Mouse (Mus musculus) kidney, adult 2 months (tissue): ENCODE measurements at regions not wholly inside any gene's neighbourhood (a gene's known extent, or its start where the extent isn't known, plus 50 kb on each side); places are given as distances from the start of the nearest gene placed in this dataset.

Experiments
- DNase-seq: peaks from one replicate; pipeline ENCODE4 v3.0.0; 2021
- H3K27ac ChIP-seq: fragments of 200-500 bp; 2 replicates; pipeline ENCODE4 v1.5.1; 2012; ENCODE audit warnings: low read depth, low read length, control low read depth, inconsistent platforms; ENCODE audit not compliant: insufficient read depth
- H3K27me3 ChIP-seq: fragments of 200-500 bp; replicated peaks from 2 replicates; pipeline ENCODE4 v1.6.1; 2012; ENCODE audit warnings: mild to moderate bottlenecking, moderate library complexity, low read length, inconsistent platforms; ENCODE audit not compliant: control insufficient read depth, insufficient read depth
- H3K36me3 ChIP-seq: fragments of 200-500 bp; 2 replicates; pipeline ENCODE4 v1.6.1; 2012; ENCODE audit warnings: mild to moderate bottlenecking, moderate library complexity, low read length, inconsistent platforms; ENCODE audit not compliant: control insufficient read depth, insufficient read depth
- H3K4me1 ChIP-seq: fragments of 200-500 bp; 2 replicates; pipeline ENCODE4 v1.6.1; 2011; ENCODE audit warnings: low read length; ENCODE audit not compliant: control insufficient read depth, insufficient read depth
- H3K4me3 ChIP-seq: fragments of 200-500 bp; 2 replicates; pipeline ENCODE4 v1.5.1; 2011; ENCODE audit warnings: mild to moderate bottlenecking, low read depth, low read length, control low read depth; ENCODE audit not compliant: insufficient read depth
- CTCF ChIP-seq: fragments of 200-500 bp; conservative IDR thresholded peaks from 2 replicates; pipeline ENCODE4 v1.5.1; 2011; ENCODE audit warnings: low read depth, mild to moderate bottlenecking, control low read depth, low read length, moderate library complexity, mixed read lengths; ENCODE audit not compliant: insufficient read depth, insufficient read length
- POLR2A ChIP-seq: fragments of 200-500 bp; IDR thresholded peaks from one replicate; pipeline ENCODE4 v1.6.1; 2011; ENCODE audit warnings: low read depth, low read length, control low read depth
- WGBS: fragments of 180-500 bp; shearing (Covaris S2); methylation state at CpG from one replicate; pipeline ENCODE4 v1.1.7; 2018; 5-methylcytosine and 5-hydroxymethylcytosine counted together

GRCm38 (mm10) chr1:44388091-44388490 is 163.2 kb upstream of the Gulp1 start:
- WGBS, result 77% methylated on average over 3 of the region's 3 CpGs
- TF ChIP-seq CTCF, result no peak
- TF ChIP-seq POLR2A, result no peak
- no peak for DNase-seq
- H3K4me3 ChIP-seq, result no peak overlapping the region
- no peaks in the 10 kb centered on the region for H3K36me3 ChIP-seq
- H3K4me1 ChIP-seq, result no peaks in the 10 kb centered on the region
- no peak overlapping the region for H3K27ac ChIP-seq
- no peaks in the 10 kb centered on the region for H3K27me3 ChIP-seq

GRCm38 (mm10) chr1:44392141-44392540 is 159.2 kb upstream of the Gulp1 start:
- DNase-seq, result no peak

DNA sequence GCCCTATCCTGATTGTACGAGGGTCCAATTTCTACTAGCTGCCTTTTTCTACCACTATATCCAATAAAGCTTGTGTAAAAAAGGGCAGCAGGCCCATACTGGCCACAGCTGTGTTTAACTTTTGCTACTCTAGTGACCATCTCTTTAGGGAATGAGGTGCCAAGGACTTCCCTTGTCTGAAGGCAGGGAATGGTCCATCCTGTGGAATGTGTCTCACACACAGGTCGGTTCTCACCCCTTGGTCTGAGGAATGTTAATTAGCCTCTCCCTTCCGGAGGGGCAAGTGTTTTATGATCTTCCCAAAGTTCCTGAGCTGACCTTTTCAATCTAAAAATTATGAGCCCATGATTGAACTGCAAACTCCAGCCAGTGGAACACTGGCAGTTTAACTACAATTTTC is 155.8 kb upstream of the Gulp1 start:
- Histone ChIP-seq H3K4me1 (no peaks in the 10 kb centered on the region), H3K36me3 (no peaks in the 10 kb centered on the region), H3K4me3 (no peak overlapping the region), H3K27ac (no peak overlapping the region), H3K27me3 (no peaks in the 10 kb centered on the region)
- no peak for TF ChIP-seq CTCF
- no peak for TF ChIP-seq POLR2A
- DNase-seq, result no peak
- 14% methylated on average over 3 of the region's 3 CpGs for WGBS

More at GRCm38 (mm10) chr1:44392141-44392540, 159.2 kb upstream of the Gulp1 start:
- no peak for TF ChIP-seq POLR2A
- no peak for TF ChIP-seq CTCF
- WGBS, result 89% methylated on average over 9 of the region's 9 CpGs
- H3K27ac ChIP-seq, result no peak overlapping the region
- no peaks in the 10 kb centered on the region for H3K36me3 ChIP-seq
- no peak overlapping the region for H3K4me3 ChIP-seq
- no peaks in the 10 kb centered on the region for H3K4me1 ChIP-seq
- no peaks in the 10 kb centered on the region for H3K27me3 ChIP-seq

- no peak for DNase-seq
- 50% methylated on average over 2 of the region's 2 CpGs for WGBS
- Histone ChIP-seq H3K4me3 (no peak overlapping the region), H3K36me3 (no peaks in the 10 kb centered on the region), H3K27me3 (no peaks in the 10 kb centered on the region), H3K27ac (no peak overlapping the region), H3K4me1 (no peaks in the 10 kb centered on the region)
- TF ChIP-seq POLR2A (no peak), CTCF (no peak)
Measured at GRCm38 (mm10) chr1:44398066-44398465, 153.2 kb upstream of the Gulp1 start.

DNA sequence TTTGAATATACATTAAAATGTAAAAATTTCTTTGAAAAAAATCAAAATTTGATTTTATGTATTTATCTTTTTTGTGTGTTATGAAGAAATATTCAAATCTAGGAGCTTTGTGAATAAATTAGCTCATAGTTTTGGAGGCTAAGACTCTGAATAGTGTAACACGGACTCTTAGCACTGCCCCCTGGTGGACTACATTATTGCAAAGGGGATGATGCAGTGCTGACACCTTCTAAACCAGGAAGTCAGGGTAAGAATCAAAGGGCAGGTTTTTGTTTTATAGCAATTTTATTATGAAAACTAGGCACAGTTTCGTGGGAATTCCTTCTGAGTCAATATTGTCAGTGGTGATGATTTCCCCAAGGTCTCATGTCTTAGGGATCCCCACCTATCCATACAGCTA is 113.5 kb upstream of the Gulp1 start:
- Histone ChIP-seq H3K36me3 (no peaks in the 10 kb centered on the region), H3K4me1 (no peaks in the 10 kb centered on the region), H3K4me3 (no peak overlapping the region), H3K27ac (no peak overlapping the region), H3K27me3 (no peaks in the 10 kb centered on the region)
- peak; percentile 8 for DNase-seq
- TF ChIP-seq POLR2A (no peak), CTCF (no peak)
- WGBS, result 75% methylated on average over 2 of the region's 2 CpGs
